Mouse (Mus musculus) heart, embryonic 11.5 days (tissue): ENCODE results near the gene Jsrp1. TPM values are rescaled to one million over a fixed set of nuclear protein-coding genes. Genes with fewer than 3 reads are reported as not detected.

Source experiments
- ATAC-seq: fragments of 200-750 bp; cut with Nextera tagmentation; replicated peaks from 2 replicates; pipeline ENCODE4 v1.8.0; 2017; ENCODE audit warnings: moderate library complexity; ENCODE audit not compliant: insufficient number of reproducible peaks, low FRiP score, low TSS enrichment
- H3K27ac ChIP-seq: fragments of 300-500 bp; sonication (generic); 2 replicates; pipeline ENCODE4 v1.5.1; 2014; ENCODE audit warnings: mild to moderate bottlenecking, low read depth, low read length
- H3K27me3 ChIP-seq: fragments of 300-500 bp; sonication (generic); 2 replicates; pipeline ENCODE4 v1.6.1; 2014; ENCODE audit warnings: mild to moderate bottlenecking, low read length, mixed read lengths; ENCODE audit not compliant: control insufficient read depth, insufficient read depth
- H3K36me3 ChIP-seq: fragments of 300-500 bp; sonication (generic); 2 replicates; pipeline ENCODE4 v1.6.1; 2014; ENCODE audit warnings: mild to moderate bottlenecking, low read length, moderate library complexity, mixed read lengths; ENCODE audit not compliant: control insufficient read depth, insufficient read depth
- H3K4me1 ChIP-seq: fragments of 300-500 bp; sonication (generic); 2 replicates; pipeline ENCODE4 v1.6.1; 2014; ENCODE audit warnings: low read length; ENCODE audit not compliant: control insufficient read depth, insufficient read depth
- H3K4me2 ChIP-seq: fragments of 300-500 bp; sonication (generic); 2 replicates; pipeline ENCODE4 v1.6.1; 2014; ENCODE audit warnings: mild to moderate bottlenecking, moderate library complexity
- H3K4me3 ChIP-seq: fragments of 300-500 bp; sonication (generic); 2 replicates; pipeline ENCODE4 v1.5.1; 2014; ENCODE audit warnings: low read depth, low read length
- H3K9ac ChIP-seq: fragments of 300-500 bp; sonication (generic); 2 replicates; pipeline ENCODE4 v1.6.1; 2014; ENCODE audit warnings: mild to moderate bottlenecking, low read depth, low read length, moderate library complexity
- H3K9me3 ChIP-seq: fragments of 300-500 bp; sonication (generic); replicated peaks from 2 replicates; pipeline ENCODE4 v1.6.1; 2016; ENCODE audit warnings: low read length; ENCODE audit not compliant: control insufficient read depth
- WGBS: fragments of 180-500 bp; shearing (Covaris S2); extraction: QIAGEN DNeasy Blood & Tissue Kit; methylation state at CpG from one replicate; pipeline ENCODE4 v1.1.7; 2014; ENCODE audit not compliant: insufficient replicate concordance; 5-methylcytosine and 5-hydroxymethylcytosine counted together
- polyA plus RNA-seq: library from polyadenylated mRNA; unstranded; fragments of >200 nt; fragmentation: Nextera tagmentation; extraction: Ambion mirVana; gene quantifications from 2 replicates; pipeline ENCODE4 v1.2.1, GENCODE M21; 2014

The Jsrp1 gene
- polyA plus RNA-seq, 1 experiment from 2014 or later: 8.0 TPM

GRCm38 (mm10) chr10:80808985-80809632 is 4.2 kb downstream of the Jsrp1 start:
- H3K27me3 ChIP-seq: peaks cover 11% of the 10 kb centered on the region
- ATAC-seq: no peak
- H3K4me3 ChIP-seq: peak overlapping the region; percentile 48
- WGBS: 8% methylated on average over 18 of the region's 18 CpGs
- peaks cover 51% of the 10 kb centered on the region for H3K4me1 ChIP-seq
- no peaks in the 10 kb centered on the region for H3K9me3 ChIP-seq
- H3K4me2 ChIP-seq: peak overlapping the region; percentile 96
- H3K9ac ChIP-seq: peak overlapping the region; percentile 63
- H3K36me3 ChIP-seq: peaks cover 3% of the 10 kb centered on the region; the same call in 1 of the 2 replicates
- peak overlapping the region; percentile 64 for H3K27ac ChIP-seq

DNA sequence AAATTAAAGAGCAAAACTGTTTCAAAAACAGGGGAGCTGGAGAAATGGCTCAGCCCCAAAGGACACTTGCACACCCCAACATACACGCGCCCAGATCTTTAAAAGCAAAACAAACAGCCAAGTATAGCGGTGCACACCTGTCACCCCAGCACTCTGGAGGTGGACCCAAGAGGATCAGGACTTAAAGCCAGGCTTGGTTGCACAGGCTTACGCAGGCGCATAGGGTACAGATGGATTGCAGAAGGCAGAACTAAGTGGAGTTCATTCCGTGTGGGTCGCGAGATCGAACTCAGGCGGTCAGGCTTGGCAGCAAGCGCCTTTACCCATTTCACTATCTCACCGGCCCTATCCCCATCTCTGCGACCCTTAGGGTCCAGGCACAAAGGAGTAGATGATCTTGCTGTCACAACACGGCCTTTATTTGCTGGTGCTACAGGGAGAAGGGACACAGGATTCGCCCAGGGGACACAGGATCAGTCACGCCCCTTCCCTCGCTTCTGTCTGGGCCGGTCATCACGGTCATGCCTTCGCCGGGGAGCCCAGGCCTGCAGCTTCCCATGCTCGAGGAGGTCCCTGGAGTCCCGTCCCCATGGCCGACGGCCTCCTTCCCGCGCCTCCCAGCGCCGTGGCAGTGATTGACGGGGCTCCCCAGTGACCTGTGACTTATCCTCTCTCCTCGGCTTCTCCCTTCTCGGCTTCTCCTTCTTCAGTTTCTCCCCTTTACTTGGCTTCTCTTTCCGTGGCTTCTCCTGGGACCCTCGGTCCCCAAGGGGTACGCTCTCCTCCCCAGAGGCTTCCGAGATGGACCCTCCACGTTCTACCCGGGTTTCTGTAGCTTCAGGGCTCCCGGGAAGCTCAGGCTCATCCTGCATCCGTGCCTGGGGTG is 5.0 kb downstream of the Jsrp1 start:
- H3K9me3 ChIP-seq: no peaks in the 10 kb centered on the region
- H3K27me3 ChIP-seq: peaks cover 11% of the 10 kb centered on the region
- no peak for ATAC-seq
- peaks cover 51% of the 10 kb centered on the region for H3K4me1 ChIP-seq
- H3K9ac ChIP-seq: peak overlapping the region; percentile 63
- H3K36me3 ChIP-seq: peaks cover 10% of the 10 kb centered on the region
- H3K27ac ChIP-seq: peak overlapping the region; percentile 64
- H3K4me2 ChIP-seq: peak overlapping the region; percentile 96
- peak overlapping the region; percentile 48 for H3K4me3 ChIP-seq
- 17% methylated on average over 40 of the region's 40 CpGs for WGBS

GRCm38 (mm10) chr10:80807057-80807627 is 6.2 kb downstream of the Jsrp1 start:
- Histone ChIP-seq H3K27me3 (peaks cover 11% of the 10 kb centered on the region), H3K27ac (peak overlapping the region; percentile 64), H3K9ac (peak overlapping the region; percentile 73), H3K9me3 (no peaks in the 10 kb centered on the region), H3K4me3 (peak overlapping the region; percentile 48), H3K4me1 (peaks cover 51% of the 10 kb centered on the region), H3K36me3 (peaks cover 16% of the 10 kb centered on the region), H3K4me2 (peak overlapping the region; percentile 96)
- peak; percentile 13; the same call in 1 of the 2 replicates for ATAC-seq
- 1% methylated on average over 57 of the region's 58 CpGs for WGBS

GRCm38 (mm10) chr10:80806341-80807056 is 6.8 kb downstream of the Jsrp1 start:
- 44% methylated on average over 34 of the region's 34 CpGs for WGBS
- no peak for ATAC-seq
- Histone ChIP-seq H3K9ac (peak overlapping the region; percentile 73), H3K9me3 (no peaks in the 10 kb centered on the region), H3K4me3 (peak overlapping the region; percentile 48), H3K27me3 (peaks cover 11% of the 10 kb centered on the region), H3K4me1 (peaks cover 51% of the 10 kb centered on the region), H3K4me2 (peak overlapping the region; percentile 96), H3K36me3 (peaks cover 18% of the 10 kb centered on the region), H3K27ac (peak overlapping the region; percentile 64)

DNA sequence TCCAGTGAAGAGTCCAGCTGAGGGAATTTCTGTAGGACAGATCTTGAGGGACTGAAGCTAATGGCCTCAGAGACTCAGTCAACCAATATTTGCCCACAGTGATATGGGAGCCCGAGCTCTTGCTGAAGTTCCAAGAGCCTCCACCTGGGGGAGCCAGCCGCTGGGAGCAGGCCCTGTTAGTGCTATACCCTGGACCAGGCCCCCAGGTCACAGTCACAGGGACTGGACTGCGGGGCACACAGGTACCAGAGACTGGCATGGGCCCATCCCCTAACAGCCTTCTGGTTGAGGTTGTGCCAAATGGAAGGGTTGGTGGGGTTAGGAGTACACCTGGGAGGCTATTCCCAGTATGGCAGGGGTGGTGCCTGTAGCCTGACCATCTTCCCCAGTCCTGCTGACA is 7.4 kb downstream of the Jsrp1 start:
- Histone ChIP-seq H3K36me3 (peaks cover 18% of the 10 kb centered on the region), H3K27ac (no peak overlapping the region), H3K4me2 (no peak overlapping the region), H3K27me3 (peaks cover 11% of the 10 kb centered on the region), H3K9me3 (no peaks in the 10 kb centered on the region), H3K9ac (no peak overlapping the region), H3K4me1 (peaks cover 51% of the 10 kb centered on the region), H3K4me3 (no peak overlapping the region)
- no peak; the same call in 1 of the 2 replicates for ATAC-seq
- 18% methylated on average over 3 of the region's 3 CpGs for WGBS

DNA sequence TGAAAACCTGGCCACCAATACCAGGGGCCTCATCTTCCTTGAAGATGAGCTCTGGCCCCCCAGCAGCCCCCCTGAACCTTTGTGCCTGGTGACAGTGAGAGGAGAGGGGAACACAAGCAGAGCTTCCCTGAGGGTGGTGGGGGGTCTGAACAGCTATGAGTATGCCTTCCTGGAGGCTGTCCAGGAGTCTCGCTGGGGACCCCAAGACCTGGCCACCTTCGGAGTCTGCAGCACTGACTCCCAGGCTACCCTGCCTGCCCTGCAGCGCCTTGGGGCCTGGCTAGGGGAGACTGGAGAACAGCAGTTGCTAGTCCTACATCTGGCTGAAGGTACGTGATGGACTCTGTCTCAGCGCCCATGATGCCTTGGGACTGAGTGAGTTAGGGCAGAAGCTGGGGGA is 8.0 kb downstream of the Jsrp1 start:
- WGBS: 85% methylated on average over 5 of the region's 5 CpGs
- Histone ChIP-seq H3K4me3 (no peak overlapping the region), H3K9me3 (no peaks in the 10 kb centered on the region), H3K36me3 (peaks cover 18% of the 10 kb centered on the region), H3K27ac (no peak overlapping the region), H3K4me2 (no peak overlapping the region), H3K4me1 (peaks cover 49% of the 10 kb centered on the region), H3K27me3 (peaks cover 11% of the 10 kb centered on the region), H3K9ac (no peak overlapping the region)
- no peak for ATAC-seq

DNA sequence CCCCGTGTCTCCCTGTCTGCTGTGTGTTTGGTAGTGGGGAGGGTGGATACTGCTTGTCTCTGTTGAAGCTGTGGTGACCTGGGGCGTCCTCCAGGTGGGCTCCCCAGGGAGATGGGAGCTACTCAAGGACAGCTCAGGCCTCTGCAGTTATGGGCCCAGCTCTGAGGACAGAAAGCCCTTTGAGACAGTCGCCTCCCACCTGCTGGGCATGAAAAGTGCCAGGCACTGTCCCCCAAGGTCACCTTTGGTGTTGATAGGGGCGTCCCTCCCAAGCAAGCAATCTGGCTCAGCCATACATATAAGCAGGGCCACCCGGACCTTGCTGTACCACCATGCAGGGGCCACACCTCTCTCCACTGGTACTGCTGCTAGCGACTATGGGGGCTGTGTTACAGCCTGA is 8.4 kb downstream of the Jsrp1 start, which contains the start of gene Amh:
Amh (plus strand) TSS at position 328 of the 400 bp plus-strand sequence.
- no peak within 1 kb of the TSS for H3K27ac ChIP-seq
- peak within 1 kb of the TSS; percentile 4; the same call in 1 of the 2 replicates for H3K9ac ChIP-seq
- no peak for ATAC-seq
- 61% methylated on average over 6 of the region's 6 CpGs for WGBS
- no peaks in the 10 kb centered on the region for H3K9me3 ChIP-seq
- peaks cover 48% of the 10 kb centered on the region for H3K4me1 ChIP-seq
- H3K4me2 ChIP-seq: no peak within 1 kb of the TSS
- peaks cover 11% of the 10 kb centered on the region for H3K27me3 ChIP-seq
- no peak within 1 kb of the TSS for H3K4me3 ChIP-seq
- peaks cover 21% of the 10 kb centered on the region for H3K36me3 ChIP-seq

- WGBS: 100% methylated on average over 2 of the region's 2 CpGs
- peaks cover 11% of the 10 kb centered on the region for H3K27me3 ChIP-seq
- no peaks in the 10 kb centered on the region for H3K9me3 ChIP-seq
- H3K27ac ChIP-seq: no peak overlapping the region
- H3K36me3 ChIP-seq: peaks cover 22% of the 10 kb centered on the region
- H3K4me3 ChIP-seq: no peak overlapping the region
- H3K4me1 ChIP-seq: peaks cover 49% of the 10 kb centered on the region
- H3K9ac ChIP-seq: 0 out of 2 replicates have a peak overlapping the region, but pooled peaks have one; percentile 4
- H3K4me2 ChIP-seq: no peak overlapping the region
- ATAC-seq: no peak
Observed at GRCm38 (mm10) chr10:80804340-80804739, 9.0 kb downstream of the Jsrp1 start.
